Mouse (Mus musculus) forebrain, embryonic 12.5 days (tissue): ENCODE results near the gene H2-DMb2. TPM values are rescaled to one million over a fixed set of nuclear protein-coding genes. Genes with fewer than 3 reads are reported as not detected.
"Not testable (repeated sequence)": the region's sequence is repeated elsewhere in the genome, so short reads cannot be mapped to it uniquely, and the experiment has no call there.

Experiments used
- ATAC-seq: fragments of 200-750 bp; cut with Nextera tagmentation; 2 replicates; pipeline ENCODE4 v1.8.0; 2017; ENCODE audit warnings: moderate TSS enrichment; ENCODE audit not compliant: low FRiP score
- H3K27ac ChIP-seq: fragments of 300-500 bp; sonication (generic); 2 replicates; pipeline ENCODE4 v1.5.1; 2016; ENCODE audit warnings: mild to moderate bottlenecking
- H3K27me3 ChIP-seq: fragments of 300-500 bp; sonication (generic); 2 replicates; pipeline ENCODE4 v1.6.1; 2016; ENCODE audit warnings: mild to moderate bottlenecking
- H3K36me3 ChIP-seq: fragments of 300-500 bp; sonication (generic); replicated peaks from 2 replicates; pipeline ENCODE4 v1.6.1; 2016; ENCODE audit warnings: mild to moderate bottlenecking
- H3K4me1 ChIP-seq: fragments of 300-500 bp; sonication (generic); 2 replicates; pipeline ENCODE4 v1.6.1; 2016
- H3K4me2 ChIP-seq: fragments of 300-500 bp; sonication (generic); 2 replicates; pipeline ENCODE4 v1.6.1; 2016; ENCODE audit warnings: mild to moderate bottlenecking, moderate library complexity
- H3K4me3 ChIP-seq: fragments of 300-500 bp; sonication (generic); replicated peaks from 2 replicates; pipeline ENCODE4 v1.5.1; 2016; ENCODE audit warnings: mild to moderate bottlenecking
- H3K9ac ChIP-seq: fragments of 300-500 bp; sonication (generic); 2 replicates; pipeline ENCODE4 v1.6.1; 2016; ENCODE audit warnings: mild to moderate bottlenecking
- H3K9me3 ChIP-seq: fragments of 300-500 bp; sonication (generic); 2 replicates; pipeline ENCODE4 v1.6.1; 2016
- WGBS: fragments of 180-500 bp; shearing (Covaris S2); methylation state at CpG from one replicate; pipeline ENCODE4 v1.1.7; 2016; 5-methylcytosine and 5-hydroxymethylcytosine counted together
- polyA plus RNA-seq: library from polyadenylated mRNA; unstranded; fragments of >200 nt; fragmentation: Nextera tagmentation; extraction: Ambion mirVana; gene quantifications from 2 replicates; pipeline ENCODE4 v1.2.1, GENCODE M21; 2016

Gene H2-DMb2
- polyA plus RNA-seq, 1 experiment from 2014 or later, result not detected

- H3K27ac ChIP-seq, H3K9ac ChIP-seq, H3K4me3 ChIP-seq, H3K36me3 ChIP-seq, H3K9me3 ChIP-seq, ATAC-seq, H3K4me2 ChIP-seq: not testable (repeated sequence)
- peaks cover 32% of the 10 kb centered on the region for H3K27me3 ChIP-seq
- WGBS, result 89% methylated on average over 4 of the region's 4 CpGs
- H3K4me1 ChIP-seq, result peaks cover 12% of the 10 kb centered on the region
These were observed 1.1 kb downstream of the H2-DMb2 start for GRCm38 (mm10) chr17:34144221-34144620.

GRCm38 (mm10) chr17:34144960-34145371, 1.9 kb downstream of the H2-DMb2 start:
- Histone ChIP-seq H3K9ac (no peak overlapping the region), H3K36me3 (no peaks in the 10 kb centered on the region), H3K4me1 (peaks cover 5% of the 10 kb centered on the region), H3K9me3 (no peaks in the 10 kb centered on the region), H3K4me2 (no peak overlapping the region), H3K27ac (no peak overlapping the region), H3K4me3 (no peak overlapping the region), H3K27me3 (peaks cover 25% of the 10 kb centered on the region)
- ATAC-seq, result no peak
- WGBS, result 68% methylated on average over 3 of the region's 3 CpGs

GRCm38 (mm10) chr17:34152923-34153322, 9.8 kb downstream of the H2-DMb2 start, which contains the start of gene H2-DMb1:
H2-DMb1 (plus strand) TSS chr17:34153072.
- WGBS, result 63% methylated on average over 4 of the region's 4 CpGs

GRCm38 (mm10) chr17:34155534-34155933, 12.4 kb downstream of the H2-DMb2 start:
- Histone ChIP-seq H3K9ac (no peak overlapping the region), H3K4me2 (no peak overlapping the region), H3K36me3 (no peaks in the 10 kb centered on the region), H3K9me3 (no peaks in the 10 kb centered on the region), H3K4me1 (no peaks in the 10 kb centered on the region), H3K4me3 (no peak overlapping the region), H3K27me3 (no peaks in the 10 kb centered on the region), H3K27ac (no peak overlapping the region)
- no peak for ATAC-seq
- WGBS, result 50% methylated on average over 5 of the region's 5 CpGs

More at GRCm38 (mm10) chr17:34152923-34153322, 9.8 kb downstream of the H2-DMb2 start, which contains the start of gene H2-DMb1:
- no peak within 1 kb of the TSS for H3K9ac ChIP-seq
- no peaks in the 10 kb centered on the region for H3K27me3 ChIP-seq
- H3K36me3 ChIP-seq, result no peaks in the 10 kb centered on the region
- H3K27ac ChIP-seq, result no peak within 1 kb of the TSS
- H3K4me1 ChIP-seq, result no peaks in the 10 kb centered on the region
- no peak within 1 kb of the TSS for H3K4me3 ChIP-seq
- no peak within 1 kb of the TSS for H3K4me2 ChIP-seq
- no peak for ATAC-seq
- H3K9me3 ChIP-seq, result no peaks in the 10 kb centered on the region

- Histone ChIP-seq H3K9ac (no peak overlapping the region), H3K4me2 (no peak overlapping the region), H3K27ac (no peak overlapping the region), H3K36me3 (no peaks in the 10 kb centered on the region), H3K27me3 (peaks cover 12% of the 10 kb centered on the region; the same call in 1 of the 2 replicates), H3K4me1 (no peaks in the 10 kb centered on the region), H3K9me3 (peaks cover 3% of the 10 kb centered on the region; the same call in 1 of the 2 replicates), H3K4me3 (no peak overlapping the region)
- no peak for ATAC-seq
- WGBS, result 42% methylated on average over 9 of the region's 9 CpGs
These were observed 21.2 kb downstream of the H2-DMb2 start for GRCm38 (mm10) chr17:34164202-34164895.

GRCm38 (mm10) chr17:34165033-34165730, 22.1 kb downstream of the H2-DMb2 start:
- no peak for ATAC-seq
- WGBS, result 84% methylated on average over 6 of the region's 6 CpGs
- no peaks in the 10 kb centered on the region for H3K4me1 ChIP-seq
- no peak overlapping the region for H3K9ac ChIP-seq
- H3K36me3 ChIP-seq, result no peaks in the 10 kb centered on the region
- peaks cover 3% of the 10 kb centered on the region; the same call in 1 of the 2 replicates for H3K9me3 ChIP-seq
- H3K27ac ChIP-seq, result no peak overlapping the region
- no peak overlapping the region for H3K4me3 ChIP-seq
- H3K4me2 ChIP-seq, result no peak overlapping the region
- peaks cover 13% of the 10 kb centered on the region; the same call in 1 of the 2 replicates for H3K27me3 ChIP-seq

GRCm38 (mm10) chr17:34169279-34169678, 26.2 kb downstream of the H2-DMb2 start:
- peaks cover 15% of the 10 kb centered on the region; the same call in 1 of the 2 replicates for H3K27me3 ChIP-seq
- H3K4me1 ChIP-seq, result no peaks in the 10 kb centered on the region
- 0 out of 2 replicates have a peak overlapping the region, but pooled peaks have one; percentile 14 for H3K9ac ChIP-seq
- no peak overlapping the region for H3K27ac ChIP-seq
- H3K36me3 ChIP-seq, result no peaks in the 10 kb centered on the region
- H3K4me2 ChIP-seq, result no peak overlapping the region
- peaks cover 9% of the 10 kb centered on the region; the same call in 1 of the 2 replicates for H3K9me3 ChIP-seq
- no peak overlapping the region for H3K4me3 ChIP-seq
- 0% methylated on average over 2 of the region's 2 CpGs for WGBS
- no peak for ATAC-seq

- Histone ChIP-seq H3K4me3 (no peak overlapping the region), H3K9me3 (0 out of 2 replicates have a peak, but pooled peaks cover 7% of the 10 kb centered on the region), H3K4me1 (no peaks in the 10 kb centered on the region), H3K4me2 (no peak overlapping the region), H3K9ac (no peak overlapping the region), H3K27ac (no peak overlapping the region), H3K27me3 (peaks cover 15% of the 10 kb centered on the region; the same call in 1 of the 2 replicates), H3K36me3 (no peaks in the 10 kb centered on the region)
- ATAC-seq, result no peak
- WGBS, result 23% methylated on average over 4 of the region's 4 CpGs
These were observed 27.4 kb downstream of the H2-DMb2 start for GRCm38 (mm10) chr17:34170487-34170876.

- Histone ChIP-seq H3K9ac (no peak overlapping the region), H3K4me2 (no peak overlapping the region)
- WGBS, result 43% methylated on average over 13 of the region's 13 CpGs
These were observed 27.9 kb downstream of the H2-DMb2 start for GRCm38 (mm10) chr17:34170877-34171498.

GRCm38 (mm10) chr17:34172528-34172927, 29.4 kb downstream of the H2-DMb2 start:
- peaks cover 6% of the 10 kb centered on the region; the same call in 1 of the 2 replicates for H3K9me3 ChIP-seq
- H3K4me3 ChIP-seq, result no peak overlapping the region
- 92% methylated on average over 5 of the region's 5 CpGs for WGBS
- H3K27me3 ChIP-seq, result peaks cover 15% of the 10 kb centered on the region; the same call in 1 of the 2 replicates
- H3K36me3 ChIP-seq, result no peaks in the 10 kb centered on the region
- no peak for ATAC-seq
- no peak overlapping the region for H3K9ac ChIP-seq
- no peak overlapping the region for H3K27ac ChIP-seq
- H3K4me2 ChIP-seq, result no peak overlapping the region
- H3K4me1 ChIP-seq, result no peaks in the 10 kb centered on the region

More at GRCm38 (mm10) chr17:34170877-34171498, 27.9 kb downstream of the H2-DMb2 start:
- Histone ChIP-seq H3K4me1 (no peaks in the 10 kb centered on the region), H3K27ac (no peak overlapping the region), H3K9me3 (0 out of 2 replicates have a peak, but pooled peaks cover 6% of the 10 kb centered on the region), H3K27me3 (peaks cover 15% of the 10 kb centered on the region; the same call in 1 of the 2 replicates), H3K4me3 (no peak overlapping the region), H3K36me3 (no peaks in the 10 kb centered on the region)
- ATAC-seq, result no peak

- no peak overlapping the region for H3K27ac ChIP-seq
- no peak overlapping the region for H3K4me2 ChIP-seq
- H3K9me3 ChIP-seq, result peaks cover 6% of the 10 kb centered on the region; the same call in 1 of the 2 replicates
- H3K4me1 ChIP-seq, result no peaks in the 10 kb centered on the region
- no peak overlapping the region for H3K9ac ChIP-seq
- no peaks in the 10 kb centered on the region for H3K36me3 ChIP-seq
- H3K4me3 ChIP-seq, result no peak overlapping the region
- 0 out of 2 replicates have a peak, but pooled peaks cover 6% of the 10 kb centered on the region for H3K27me3 ChIP-seq
- ATAC-seq, result no peak
- 69% methylated on average over 1 of the region's 1 CpGs for WGBS
These were observed 31.0 kb downstream of the H2-DMb2 start for GRCm38 (mm10) chr17:34174075-34174474.

- Histone ChIP-seq H3K4me1 (no peaks in the 10 kb centered on the region), H3K9ac (no peak overlapping the region), H3K9me3 (peaks cover 5% of the 10 kb centered on the region; the same call in 1 of the 2 replicates), H3K27me3 (no peaks in the 10 kb centered on the region), H3K36me3 (no peaks in the 10 kb centered on the region), H3K27ac (no peak overlapping the region), H3K4me2 (no peak overlapping the region), H3K4me3 (no peak overlapping the region)
- no peak for ATAC-seq
- 70% methylated on average over 4 of the region's 4 CpGs for WGBS
These were observed 34.1 kb downstream of the H2-DMb2 start for GRCm38 (mm10) chr17:34177179-34177578.
